Mouse (Mus musculus) limb, embryonic 15.5 days (tissue): ENCODE measurements at regions not wholly inside any gene's neighbourhood (a gene's known extent, or its start where the extent isn't known, plus 50 kb on each side); places are given as distances from the start of the nearest gene placed in this dataset.
"Not testable (repeated sequence)": the region's sequence is repeated elsewhere in the genome, so short reads cannot be mapped to it uniquely, and the experiment has no call there.

Experiments used
- ATAC-seq: fragments of 200-750 bp; cut with Nextera tagmentation; 2 replicates; pipeline ENCODE4 v1.8.0; 2017; ENCODE audit warnings: low read depth, moderate TSS enrichment; ENCODE audit not compliant: insufficient number of reproducible peaks, low FRiP score, low TSS enrichment
- H3K27ac ChIP-seq: fragments of 300-500 bp; sonication (generic); 2 replicates; pipeline ENCODE4 v1.5.1; 2015; ENCODE audit warnings: moderate library complexity, mild to moderate bottlenecking, inconsistent platforms
- H3K27me3 ChIP-seq: fragments of 300-500 bp; sonication (generic); 2 replicates; pipeline ENCODE4 v1.6.1; 2015; ENCODE audit warnings: inconsistent platforms
- H3K36me3 ChIP-seq: fragments of 300-500 bp; sonication (generic); 2 replicates; pipeline ENCODE4 v1.6.1; 2015; ENCODE audit warnings: inconsistent platforms
- H3K4me1 ChIP-seq: fragments of 300-500 bp; sonication (generic); 2 replicates; pipeline ENCODE4 v1.6.1; 2015; ENCODE audit warnings: inconsistent platforms
- H3K4me2 ChIP-seq: fragments of 300-500 bp; sonication (generic); 2 replicates; pipeline ENCODE4 v1.6.1; 2015; ENCODE audit warnings: mild to moderate bottlenecking, inconsistent platforms
- H3K4me3 ChIP-seq: fragments of 300-500 bp; sonication (generic); 2 replicates; pipeline ENCODE4 v1.5.1; 2015; ENCODE audit warnings: mild to moderate bottlenecking, inconsistent platforms
- H3K9ac ChIP-seq: fragments of 300-500 bp; sonication (generic); 2 replicates; pipeline ENCODE4 v1.6.1; 2015; ENCODE audit warnings: inconsistent platforms
- H3K9me3 ChIP-seq: fragments of 300-500 bp; sonication (generic); 2 replicates; pipeline ENCODE4 v1.6.1; 2016; ENCODE audit warnings: inconsistent platforms
- WGBS: fragments of 180-500 bp; shearing (Covaris S2); methylation state at CpG from one replicate; pipeline ENCODE4 v1.1.7; 2015; 5-methylcytosine and 5-hydroxymethylcytosine counted together

GRCm38 (mm10) chr16:8914183-8914582 is 84.3 kb downstream of the 1810013L24Rik start:
- H3K36me3 ChIP-seq, H3K4me1 ChIP-seq, ATAC-seq, H3K27ac ChIP-seq, H3K9ac ChIP-seq, H3K4me3 ChIP-seq, H3K9me3 ChIP-seq, H3K4me2 ChIP-seq, H3K27me3 ChIP-seq: not testable (repeated sequence)
- 15% methylated on average over 1 of the region's 1 CpGs for WGBS

GRCm38 (mm10) chr16:8916091-8916490 is 86.2 kb downstream of the 1810013L24Rik start:
- Histone ChIP-seq H3K9ac (no peak overlapping the region), H3K4me2 (no peak overlapping the region), H3K4me3 (no peak overlapping the region), H3K4me1 (no peaks in the 10 kb centered on the region), H3K27me3 (no peaks in the 10 kb centered on the region), H3K27ac (no peak overlapping the region), H3K9me3 (no peaks in the 10 kb centered on the region), H3K36me3 (no peaks in the 10 kb centered on the region)
- WGBS: 37% methylated on average over 7 of the region's 7 CpGs
- no peak for ATAC-seq

- H3K9me3 ChIP-seq: no peaks in the 10 kb centered on the region
- H3K4me3 ChIP-seq: no peak overlapping the region
- H3K4me1 ChIP-seq: no peaks in the 10 kb centered on the region
- H3K9ac ChIP-seq: no peak overlapping the region
- no peak overlapping the region for H3K4me2 ChIP-seq
- H3K27ac ChIP-seq: no peak overlapping the region
- ATAC-seq: no peak
- H3K27me3 ChIP-seq: no peaks in the 10 kb centered on the region
- WGBS: 79% methylated on average over 9 of the region's 9 CpGs
- no peaks in the 10 kb centered on the region for H3K36me3 ChIP-seq
These were observed 89.0 kb downstream of the 1810013L24Rik start for GRCm38 (mm10) chr16:8918741-8919535.

- ATAC-seq: no peak
- no peaks in the 10 kb centered on the region for H3K9me3 ChIP-seq
These were observed 94.8 kb downstream of the 1810013L24Rik start for GRCm38 (mm10) chr16:8924732-8925131.

GRCm38 (mm10) chr16:8931961-8932360 is 102.1 kb downstream of the 1810013L24Rik start:
- Histone ChIP-seq H3K9ac (no peak overlapping the region), H3K36me3 (no peaks in the 10 kb centered on the region), H3K27ac (no peak overlapping the region), H3K9me3 (no peaks in the 10 kb centered on the region), H3K4me1 (no peaks in the 10 kb centered on the region), H3K4me3 (no peak overlapping the region), H3K4me2 (no peak overlapping the region), H3K27me3 (no peaks in the 10 kb centered on the region)
- no peak for ATAC-seq

More at GRCm38 (mm10) chr16:8924732-8925131, 94.8 kb downstream of the 1810013L24Rik start:
- no peaks in the 10 kb centered on the region for H3K36me3 ChIP-seq
- no peak overlapping the region for H3K9ac ChIP-seq
- 82% methylated on average over 4 of the region's 4 CpGs for WGBS
- no peak overlapping the region for H3K4me3 ChIP-seq
- no peaks in the 10 kb centered on the region for H3K4me1 ChIP-seq
- H3K27ac ChIP-seq: no peak overlapping the region
- H3K27me3 ChIP-seq: no peaks in the 10 kb centered on the region
- H3K4me2 ChIP-seq: no peak overlapping the region

GRCm38 (mm10) chr16:8933121-8933520 is 103.2 kb downstream of the 1810013L24Rik start:
- H3K27me3 ChIP-seq: no peaks in the 10 kb centered on the region
- H3K4me1 ChIP-seq: no peaks in the 10 kb centered on the region
- H3K9me3 ChIP-seq: no peaks in the 10 kb centered on the region
- no peak overlapping the region for H3K4me2 ChIP-seq
- no peak overlapping the region for H3K9ac ChIP-seq
- no peak overlapping the region for H3K27ac ChIP-seq
- ATAC-seq: no peak
- H3K4me3 ChIP-seq: no peak overlapping the region
- no peaks in the 10 kb centered on the region for H3K36me3 ChIP-seq
- WGBS: 93% methylated on average over 3 of the region's 3 CpGs

DNA sequence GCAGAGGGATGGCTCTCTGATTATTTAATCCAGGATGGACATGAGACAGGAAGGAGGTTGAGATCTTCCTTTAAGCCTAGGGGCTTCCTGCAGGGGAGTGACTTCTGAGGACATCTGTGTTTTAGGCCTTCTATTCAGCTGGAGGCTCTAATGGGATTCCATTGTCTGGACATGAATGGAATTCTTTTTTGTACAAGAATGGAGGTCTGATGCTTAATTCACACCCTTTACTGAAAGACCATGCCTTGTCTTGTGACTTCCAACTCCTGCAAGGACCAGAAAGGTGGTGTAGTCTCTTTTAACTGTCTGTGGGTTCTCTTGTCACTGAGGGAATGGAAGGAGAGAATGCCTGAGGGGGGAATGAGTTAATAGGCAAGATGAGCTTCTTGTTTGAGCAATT is 106.5 kb downstream of the 1810013L24Rik start:
- no peaks in the 10 kb centered on the region for H3K36me3 ChIP-seq
- H3K27ac ChIP-seq: no peak overlapping the region
- no peak overlapping the region for H3K4me2 ChIP-seq
- H3K9ac ChIP-seq: no peak overlapping the region
- H3K9me3 ChIP-seq: no peaks in the 10 kb centered on the region
- H3K27me3 ChIP-seq: no peaks in the 10 kb centered on the region
- no peak for ATAC-seq
- no peaks in the 10 kb centered on the region for H3K4me1 ChIP-seq
- H3K4me3 ChIP-seq: no peak overlapping the region

DNA sequence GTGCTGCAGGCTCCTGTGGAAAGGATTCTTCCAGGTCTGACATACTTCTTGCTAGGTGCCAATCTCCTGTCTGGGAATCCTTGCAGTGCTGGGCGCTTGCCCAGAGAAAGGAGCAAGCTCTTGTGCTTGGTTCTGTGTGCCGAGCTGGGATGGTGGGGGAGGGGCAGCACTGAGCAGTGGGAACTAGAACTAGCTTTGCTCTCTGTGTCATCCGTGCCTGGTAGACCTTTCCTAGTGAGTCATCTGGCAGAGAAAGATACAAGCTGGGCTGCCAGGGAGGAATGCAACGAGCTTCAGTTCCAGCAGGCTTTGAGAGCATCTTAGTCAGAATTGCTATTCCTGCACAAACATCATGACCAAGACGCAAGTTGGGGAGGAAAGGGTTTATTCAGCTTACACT is 108.6 kb downstream of the 1810013L24Rik start:
- H3K9me3 ChIP-seq: no peaks in the 10 kb centered on the region
- ATAC-seq: no peak
- WGBS: 40% methylated on average over 5 of the region's 5 CpGs
- no peaks in the 10 kb centered on the region for H3K36me3 ChIP-seq
- H3K27me3 ChIP-seq: no peaks in the 10 kb centered on the region
- H3K4me2 ChIP-seq: no peak overlapping the region
- H3K4me1 ChIP-seq: no peaks in the 10 kb centered on the region
- no peak overlapping the region for H3K27ac ChIP-seq
- no peak overlapping the region for H3K9ac ChIP-seq
- H3K4me3 ChIP-seq: no peak overlapping the region

DNA sequence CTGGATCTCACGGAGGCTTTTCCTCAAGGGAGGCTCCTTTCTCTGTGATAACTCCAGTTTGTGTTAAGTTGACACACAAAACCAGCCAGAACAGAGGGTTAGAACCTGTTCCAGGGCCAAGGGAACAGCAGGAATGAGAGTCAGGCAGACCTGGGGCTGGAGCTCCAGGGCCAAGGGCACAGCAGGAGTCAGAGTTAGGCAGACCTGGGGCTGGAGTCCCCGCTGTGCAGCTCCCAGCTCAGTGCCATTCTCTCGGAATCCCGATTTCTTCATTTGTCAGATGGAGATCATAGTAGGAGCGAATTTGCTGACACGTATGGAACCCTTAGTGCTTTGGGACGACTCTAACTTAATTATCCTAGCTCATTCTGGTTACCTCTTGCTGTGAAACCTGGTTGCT is 109.2 kb downstream of the 1810013L24Rik start:
- no peaks in the 10 kb centered on the region for H3K9me3 ChIP-seq
- no peak for ATAC-seq
- H3K27me3 ChIP-seq: no peaks in the 10 kb centered on the region
- no peak overlapping the region for H3K27ac ChIP-seq
- H3K4me3 ChIP-seq: no peak overlapping the region
- H3K36me3 ChIP-seq: no peaks in the 10 kb centered on the region
- H3K4me2 ChIP-seq: no peak overlapping the region
- 43% methylated on average over 7 of the region's 7 CpGs for WGBS
- no peaks in the 10 kb centered on the region for H3K4me1 ChIP-seq
- no peak overlapping the region for H3K9ac ChIP-seq

DNA sequence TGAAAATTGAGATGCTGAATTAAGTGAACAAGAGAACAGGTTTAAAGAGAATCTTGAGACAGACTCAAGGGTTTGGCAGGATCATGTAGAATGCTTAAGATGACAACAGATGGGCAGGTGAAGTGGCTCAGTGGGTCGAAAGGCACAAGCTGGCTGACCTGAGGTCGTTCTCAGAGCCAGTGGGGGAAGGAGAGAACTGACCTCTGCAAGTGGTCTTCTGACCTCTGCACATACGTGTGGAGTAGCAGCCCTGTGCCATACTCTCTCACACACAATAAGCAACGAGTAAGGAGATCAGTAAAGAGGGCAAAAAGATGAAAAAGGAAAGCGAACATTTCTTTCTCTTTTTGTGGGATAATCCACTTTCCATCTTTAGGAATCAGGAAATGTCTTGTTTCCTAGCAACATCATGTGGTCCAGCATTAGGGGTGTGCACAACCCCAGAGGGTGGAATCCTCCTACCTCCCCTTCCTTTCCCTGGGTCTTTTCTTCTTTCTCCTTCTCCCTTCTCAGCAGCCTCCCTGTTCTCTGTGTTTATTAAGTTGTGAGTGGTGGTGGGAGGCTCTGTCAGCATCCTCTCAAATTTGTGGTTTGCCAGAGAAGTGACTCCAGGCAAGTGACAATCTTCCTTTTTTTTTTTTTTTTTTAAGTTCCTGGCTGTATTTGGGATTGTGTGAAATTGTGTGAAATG is 114.7 kb downstream of the 1810013L24Rik start:
- Histone ChIP-seq H3K27me3 (no peaks in the 10 kb centered on the region), H3K27ac (no peak overlapping the region), H3K4me2 (no peak overlapping the region), H3K4me1 (peaks cover 6% of the 10 kb centered on the region; the same call in 1 of the 2 replicates), H3K4me3 (no peak overlapping the region), H3K9me3 (no peaks in the 10 kb centered on the region), H3K9ac (no peak overlapping the region), H3K36me3 (no peaks in the 10 kb centered on the region)
- ATAC-seq: no peak
- 42% methylated on average over 5 of the region's 5 CpGs for WGBS

DNA sequence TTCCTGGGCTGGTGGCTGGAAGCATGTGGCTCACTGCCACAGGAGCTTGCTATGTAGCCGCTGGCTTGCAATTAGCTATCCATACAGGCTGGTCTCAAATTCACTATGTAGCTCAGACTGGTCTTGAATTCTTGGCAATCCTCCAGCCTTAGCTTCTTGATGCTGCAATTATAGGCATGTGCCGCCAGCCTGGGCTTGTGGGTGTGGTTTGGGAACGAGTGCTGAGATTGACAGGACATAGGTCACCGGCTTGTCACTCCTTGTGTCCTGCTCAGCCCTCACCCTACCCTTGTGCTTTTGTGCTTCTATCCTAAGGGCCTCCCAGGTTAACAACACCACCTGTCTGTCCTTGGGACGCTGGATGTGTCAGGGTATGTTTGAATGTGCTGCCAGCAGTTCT is 117.9 kb downstream of the 1810013L24Rik start:
- 30% methylated on average over 5 of the region's 5 CpGs for WGBS
- peaks cover 6% of the 10 kb centered on the region; the same call in 1 of the 2 replicates for H3K4me1 ChIP-seq
- H3K27ac ChIP-seq: no peak overlapping the region
- H3K9ac ChIP-seq: no peak overlapping the region
- no peak overlapping the region for H3K4me3 ChIP-seq
- H3K4me2 ChIP-seq: no peak overlapping the region
- H3K36me3 ChIP-seq: no peaks in the 10 kb centered on the region
- no peak for ATAC-seq
- no peaks in the 10 kb centered on the region for H3K27me3 ChIP-seq
- no peaks in the 10 kb centered on the region for H3K9me3 ChIP-seq

GRCm38 (mm10) chr16:8951156-8951899 is 121.4 kb downstream of the 1810013L24Rik start:
- ATAC-seq: no peak
- peaks cover 6% of the 10 kb centered on the region; the same call in 1 of the 2 replicates for H3K4me1 ChIP-seq
- H3K36me3 ChIP-seq: no peaks in the 10 kb centered on the region
- H3K9me3 ChIP-seq: no peaks in the 10 kb centered on the region
- no peak overlapping the region for H3K4me3 ChIP-seq
- no peak overlapping the region for H3K4me2 ChIP-seq
- H3K9ac ChIP-seq: no peak overlapping the region
- H3K27ac ChIP-seq: no peak overlapping the region
- H3K27me3 ChIP-seq: no peaks in the 10 kb centered on the region
- WGBS: 69% methylated on average over 6 of the region's 6 CpGs
